Mouse (Mus musculus) kidney, embryonic 16.5 days (tissue): ENCODE results near the gene Cd36. TPM values are rescaled to one million over a fixed set of nuclear protein-coding genes. Genes with fewer than 3 reads are reported as not detected.
"Not testable (repeated sequence)": the region's sequence is repeated elsewhere in the genome, so short reads cannot be mapped to it uniquely, and the experiment has no call there.

Source experiments
- ATAC-seq: fragments of 200-750 bp; cut with Nextera tagmentation; 2 replicates; pipeline ENCODE4 v1.8.0; 2017; ENCODE audit warnings: moderate TSS enrichment; ENCODE audit not compliant: low FRiP score, low TSS enrichment
- H3K27ac ChIP-seq: fragments of 300-500 bp; sonication (generic); 2 replicates; pipeline ENCODE4 v1.5.1; 2014; ENCODE audit warnings: low read length
- H3K27me3 ChIP-seq: fragments of 300-500 bp; sonication (generic); 2 replicates; pipeline ENCODE4 v1.6.1; 2014; ENCODE audit warnings: low read length, control low read depth, mixed read lengths; ENCODE audit not compliant: insufficient read depth
- H3K36me3 ChIP-seq: fragments of 300-500 bp; sonication (generic); 2 replicates; pipeline ENCODE4 v1.6.1; 2014; ENCODE audit warnings: low read length, control low read depth, mixed read lengths; ENCODE audit not compliant: insufficient read depth
- H3K4me1 ChIP-seq: fragments of 300-500 bp; sonication (generic); 2 replicates; pipeline ENCODE4 v1.6.1; 2014; ENCODE audit warnings: low read length, control low read depth, mixed read lengths; ENCODE audit not compliant: insufficient read depth
- H3K4me2 ChIP-seq: fragments of 300-500 bp; sonication (generic); replicated peaks from 2 replicates; pipeline ENCODE4 v1.6.1; 2014; ENCODE audit warnings: low read depth, low read length
- H3K4me3 ChIP-seq: fragments of 300-500 bp; sonication (generic); 2 replicates; pipeline ENCODE4 v1.5.1; 2014; ENCODE audit warnings: mild to moderate bottlenecking, low read length
- H3K9ac ChIP-seq: fragments of 300-500 bp; sonication (generic); replicated peaks from 2 replicates; pipeline ENCODE4 v1.6.1; 2014; ENCODE audit warnings: low read length
- H3K9me3 ChIP-seq: fragments of 300-500 bp; sonication (generic); 2 replicates; pipeline ENCODE4 v1.6.1; 2016; ENCODE audit warnings: low read length, control low read depth
- WGBS: fragments of 180-500 bp; shearing (Covaris S2); extraction: QIAGEN DNeasy Blood & Tissue Kit; methylation state at CpG from one replicate; pipeline ENCODE4 v1.1.7; 2014; 5-methylcytosine and 5-hydroxymethylcytosine counted together
- polyA plus RNA-seq: library from polyadenylated mRNA; unstranded; fragments of >200 nt; fragmentation: Nextera tagmentation; extraction: Ambion mirVana; gene quantifications from 2 replicates; pipeline ENCODE4 v1.2.1, GENCODE M21; 2015

Gene Cd36
- polyA plus RNA-seq, 1 experiment from 2014 or later, result 12.7 TPM

DNA sequence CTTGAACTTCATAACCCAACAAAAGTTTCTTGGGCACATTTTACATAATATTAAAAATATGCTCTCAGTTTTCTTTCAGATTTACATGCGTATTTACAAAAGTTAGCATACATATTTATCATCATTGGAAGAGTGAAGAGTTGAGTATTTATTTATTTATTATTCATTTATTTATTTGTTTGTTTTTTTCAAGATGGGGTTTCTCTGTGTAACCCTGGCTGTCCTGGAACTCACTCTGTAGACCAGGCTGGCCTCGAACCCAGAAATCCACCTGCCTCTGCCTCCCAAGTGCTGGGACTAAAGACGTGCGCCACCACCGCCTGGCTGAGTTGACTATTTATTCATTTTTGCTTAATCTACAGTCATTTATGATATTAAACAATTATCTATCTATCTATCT lies 9.0 kb upstream of the Cd36 start:
- H3K4me2 ChIP-seq, H3K27me3 ChIP-seq, H3K9ac ChIP-seq, H3K36me3 ChIP-seq, H3K27ac ChIP-seq, ATAC-seq, H3K4me3 ChIP-seq, H3K9me3 ChIP-seq, H3K4me1 ChIP-seq: not testable (repeated sequence)
- 92% methylated on average over 5 of the region's 5 CpGs for WGBS

DNA sequence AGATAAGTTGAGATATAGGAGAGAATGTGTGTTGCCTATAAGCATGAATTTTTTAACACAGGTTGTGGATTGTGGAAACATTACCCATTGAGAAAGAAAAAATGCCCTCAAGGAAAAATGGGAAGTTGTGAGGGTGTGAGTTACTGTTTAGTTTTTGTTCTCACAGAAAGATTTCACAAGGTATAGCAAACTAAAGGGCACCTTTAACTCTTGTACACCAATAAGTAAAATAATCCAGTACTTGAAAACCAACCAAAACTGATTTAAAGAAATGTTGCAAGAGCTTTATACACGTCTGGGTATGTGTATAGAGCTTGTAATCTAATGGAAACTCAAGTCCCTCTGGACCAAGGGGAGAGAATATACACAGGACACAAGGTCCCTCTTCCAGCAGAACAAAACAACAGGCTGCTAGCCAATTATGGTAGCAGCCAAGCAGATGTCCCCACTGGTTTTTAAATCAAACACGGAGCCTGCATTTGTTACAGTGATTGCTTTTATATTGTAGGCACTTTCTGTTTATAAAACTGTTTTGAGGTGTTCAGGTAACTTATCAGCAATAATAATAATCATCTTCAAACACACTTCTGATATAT lies 5.1 kb upstream of the Cd36 start:
- Histone ChIP-seq H3K36me3 (no peaks in the 10 kb centered on the region), H3K4me1 (peaks cover 2% of the 10 kb centered on the region; the same call in 1 of the 2 replicates), H3K4me3 (no peak overlapping the region), H3K9ac (no peak overlapping the region), H3K4me2 (no peak overlapping the region), H3K27me3 (no peaks in the 10 kb centered on the region), H3K9me3 (no peaks in the 10 kb centered on the region), H3K27ac (no peak overlapping the region)
- ATAC-seq, result no peak
- WGBS, result 75% methylated on average over 2 of the region's 2 CpGs

DNA sequence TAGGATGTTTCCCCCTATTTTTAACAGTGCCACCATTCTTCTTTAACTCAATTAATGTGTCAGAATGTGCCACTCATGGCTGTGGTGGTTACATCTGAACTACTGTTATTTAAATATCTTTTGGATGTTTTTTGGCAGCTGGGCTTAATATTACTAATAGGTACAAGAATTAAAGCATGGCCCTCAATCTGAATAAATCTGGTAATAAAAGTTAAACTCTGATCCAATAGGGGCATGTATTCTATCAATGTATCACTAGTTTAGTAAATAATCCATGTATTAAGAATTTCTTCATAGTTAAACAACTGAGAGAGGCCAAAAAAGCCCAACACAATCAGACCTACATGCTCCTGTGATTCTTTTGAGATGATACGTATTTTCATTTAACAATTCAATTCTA lies 690 bp upstream of the Cd36 start:
- H3K9ac ChIP-seq, result no peak overlapping the region
- H3K36me3 ChIP-seq, result no peaks in the 10 kb centered on the region
- peaks cover 5% of the 10 kb centered on the region; the same call in 1 of the 2 replicates for H3K4me1 ChIP-seq
- no peaks in the 10 kb centered on the region for H3K9me3 ChIP-seq
- WGBS, result 92% methylated on average over 1 of the region's 1 CpGs
- no peaks in the 10 kb centered on the region for H3K27me3 ChIP-seq
- no peak for ATAC-seq
- H3K4me2 ChIP-seq, result no peak overlapping the region
- no peak overlapping the region for H3K4me3 ChIP-seq
- H3K27ac ChIP-seq, result no peak overlapping the region

DNA sequence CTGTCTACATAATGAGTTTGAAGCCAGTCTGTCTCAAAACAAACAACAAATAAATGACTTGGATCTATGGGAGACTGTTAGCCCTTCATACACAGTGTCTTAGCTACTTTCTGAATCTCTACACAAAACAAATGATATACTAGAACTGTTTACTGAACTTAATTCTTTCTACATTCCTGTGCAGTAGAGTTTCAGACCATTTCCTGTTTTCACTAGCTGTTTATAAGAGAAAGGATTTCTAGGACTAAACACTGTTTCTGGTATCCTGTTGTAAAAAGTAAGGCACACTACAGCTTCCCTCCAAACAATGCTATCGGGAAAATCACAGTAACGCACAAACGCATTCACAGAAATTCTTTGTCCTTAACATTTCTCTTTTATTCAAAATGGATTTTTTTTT lies 2.2 kb downstream of the Cd36 start:
- Histone ChIP-seq H3K9me3 (no peaks in the 10 kb centered on the region), H3K9ac (no peak overlapping the region), H3K4me3 (no peak overlapping the region), H3K4me1 (peaks cover 5% of the 10 kb centered on the region; the same call in 1 of the 2 replicates), H3K27ac (no peak overlapping the region), H3K27me3 (no peaks in the 10 kb centered on the region), H3K36me3 (no peaks in the 10 kb centered on the region), H3K4me2 (no peak overlapping the region)
- 59% methylated on average over 3 of the region's 3 CpGs for WGBS
- no peak for ATAC-seq

DNA sequence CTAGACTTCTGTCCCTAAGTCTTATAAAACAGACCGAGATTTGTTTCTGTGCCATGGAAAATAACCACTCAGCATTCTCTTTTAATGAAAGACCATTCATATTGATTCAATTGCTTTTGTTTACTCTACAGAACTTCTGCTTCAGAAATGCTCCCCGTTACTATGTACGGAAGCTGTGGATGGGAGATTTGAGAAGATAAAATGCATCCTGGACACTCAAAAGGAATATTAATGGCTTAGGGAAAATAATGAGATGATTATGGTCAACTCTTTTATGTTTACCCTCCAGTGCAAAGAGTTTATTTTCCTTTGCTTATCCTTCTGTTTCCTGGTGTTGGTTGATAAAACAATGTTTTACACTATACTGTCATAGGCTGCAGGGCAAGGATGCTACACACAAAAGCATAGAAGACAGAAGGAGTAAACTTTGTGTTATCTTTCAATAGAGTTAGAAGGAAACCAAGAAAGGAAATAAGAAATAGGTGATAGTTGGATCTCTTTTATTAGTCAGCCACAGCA lies 5.2 kb downstream of the Cd36 start:
- H3K4me2 ChIP-seq, result no peak overlapping the region
- peaks cover under 1% of the 10 kb centered on the region; the same call in 1 of the 2 replicates for H3K4me1 ChIP-seq
- H3K9me3 ChIP-seq, result no peaks in the 10 kb centered on the region
- no peak overlapping the region for H3K27ac ChIP-seq
- H3K9ac ChIP-seq, result no peak overlapping the region
- H3K27me3 ChIP-seq, result no peaks in the 10 kb centered on the region
- H3K36me3 ChIP-seq, result no peaks in the 10 kb centered on the region
- ATAC-seq, result no peak
- WGBS, result 51% methylated on average over 3 of the region's 3 CpGs
- no peak overlapping the region for H3K4me3 ChIP-seq

DNA sequence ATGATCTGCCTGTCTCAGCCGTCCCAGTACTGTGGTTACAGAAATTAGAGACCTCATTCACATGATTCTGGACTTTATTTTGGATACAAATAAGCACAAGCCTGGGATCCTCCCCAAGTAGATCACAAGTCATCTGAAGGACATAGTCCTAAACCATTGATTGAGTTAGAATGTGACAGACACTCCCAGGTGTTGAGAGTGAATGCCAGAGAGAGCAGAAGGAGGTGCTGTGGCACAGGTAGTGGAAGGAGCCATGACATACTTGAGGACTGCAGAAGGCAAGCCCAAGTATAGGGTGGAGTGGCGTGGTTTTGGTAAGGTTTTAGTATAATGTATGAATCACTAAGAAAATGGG lies 7.1 kb downstream of the Cd36 start:
- Histone ChIP-seq H3K27ac (no peak overlapping the region), H3K9ac (no peak overlapping the region), H3K27me3 (no peaks in the 10 kb centered on the region), H3K4me1 (no peaks in the 10 kb centered on the region), H3K4me2 (no peak overlapping the region), H3K9me3 (no peaks in the 10 kb centered on the region), H3K4me3 (no peak overlapping the region), H3K36me3 (no peaks in the 10 kb centered on the region)
- 80% methylated on average over 2 of the region's 2 CpGs for WGBS
- no peak for ATAC-seq

DNA sequence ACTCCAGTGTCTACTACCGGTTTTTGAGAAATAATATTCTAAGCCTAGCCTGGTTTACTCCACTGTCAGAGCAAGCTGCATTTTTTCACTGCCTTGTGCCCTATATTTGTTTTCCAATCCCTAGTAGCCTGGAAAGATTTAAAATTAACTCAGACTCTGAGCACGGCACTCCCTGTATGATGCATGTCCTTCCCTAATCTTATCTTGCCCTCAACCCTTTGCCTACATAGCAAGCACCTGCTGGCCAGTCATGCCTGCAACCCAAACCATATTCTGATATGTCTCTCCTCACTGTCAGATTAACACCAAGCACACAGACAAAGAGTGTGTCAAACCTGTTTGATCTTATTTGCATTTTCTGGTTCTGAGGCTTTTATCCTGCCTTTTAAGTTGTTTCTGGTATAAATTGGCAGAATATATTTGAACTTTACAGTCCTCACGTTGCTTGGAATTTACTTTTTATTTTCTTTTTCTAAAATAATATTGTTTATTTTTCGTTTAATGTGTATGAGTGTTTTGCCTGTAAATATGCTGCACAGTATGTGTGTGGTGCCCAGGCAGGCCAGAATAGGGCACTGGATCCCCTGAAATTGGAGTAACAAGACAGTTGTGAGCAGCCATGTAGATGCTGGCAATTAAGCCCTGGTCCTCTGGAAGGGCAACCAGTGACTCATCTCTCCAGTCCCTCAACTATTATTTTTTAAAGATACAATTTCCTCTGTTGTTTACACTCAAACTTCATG lies 7.6 kb downstream of the Cd36 start:
- Histone ChIP-seq H3K4me1 (no peaks in the 10 kb centered on the region), H3K4me3 (no peak overlapping the region), H3K27me3 (no peaks in the 10 kb centered on the region), H3K4me2 (no peak overlapping the region), H3K27ac (no peak overlapping the region), H3K9me3 (no peaks in the 10 kb centered on the region), H3K36me3 (no peaks in the 10 kb centered on the region), H3K9ac (no peak overlapping the region)
- WGBS, result 67% methylated on average over 4 of the region's 4 CpGs
- no peak for ATAC-seq

DNA sequence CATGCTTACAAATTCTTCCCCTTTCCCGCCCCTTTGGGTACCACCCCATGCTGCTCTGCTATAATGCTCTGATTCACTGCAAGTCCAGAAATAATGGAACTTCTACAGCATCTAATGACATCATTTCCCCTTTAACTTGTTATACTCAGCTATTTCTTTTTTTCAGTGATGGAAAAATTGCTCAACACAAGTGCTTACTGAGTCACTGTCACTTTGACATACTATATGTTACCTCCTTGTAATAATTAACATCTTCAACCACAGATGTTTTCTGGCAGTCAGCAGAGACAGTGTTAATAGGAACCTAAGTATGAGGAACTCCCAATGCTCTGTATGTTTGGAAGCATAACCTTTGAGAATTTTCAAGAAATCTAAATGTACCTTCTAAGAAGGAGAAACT lies 8.7 kb downstream of the Cd36 start:
- WGBS, result 88% methylated on average over 1 of the region's 1 CpGs
- Histone ChIP-seq H3K36me3 (no peaks in the 10 kb centered on the region), H3K4me1 (no peaks in the 10 kb centered on the region), H3K4me3 (no peak overlapping the region), H3K9me3 (no peaks in the 10 kb centered on the region), H3K9ac (no peak overlapping the region), H3K27me3 (no peaks in the 10 kb centered on the region), H3K27ac (no peak overlapping the region), H3K4me2 (no peak overlapping the region)
- no peak for ATAC-seq

DNA sequence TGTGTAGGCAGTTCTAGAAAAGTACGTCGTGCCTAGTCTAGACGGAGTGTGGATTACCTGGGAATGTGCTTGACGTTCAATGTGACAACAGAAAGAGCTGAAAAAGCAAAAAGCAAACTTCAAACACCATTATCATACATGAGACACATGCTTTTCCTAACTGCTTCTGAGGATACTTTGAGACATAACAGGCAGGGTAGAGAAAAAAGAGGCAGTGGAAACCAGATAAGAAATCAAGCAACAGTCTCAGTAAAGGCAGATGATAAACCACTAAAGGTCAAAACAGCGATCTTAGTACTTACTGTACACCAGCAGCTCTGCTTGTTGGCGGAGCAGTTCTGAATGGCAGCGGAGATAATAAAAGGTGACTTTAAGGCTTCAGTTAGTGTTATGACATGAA lies 11.6 kb downstream of the Cd36 start:
- 76% methylated on average over 7 of the region's 7 CpGs for WGBS
- Histone ChIP-seq H3K27me3 (no peaks in the 10 kb centered on the region), H3K36me3 (no peaks in the 10 kb centered on the region), H3K4me3 (no peak overlapping the region), H3K27ac (no peak overlapping the region), H3K4me2 (no peak overlapping the region), H3K9ac (no peak overlapping the region), H3K4me1 (no peaks in the 10 kb centered on the region), H3K9me3 (no peaks in the 10 kb centered on the region)
- no peak for ATAC-seq

DNA sequence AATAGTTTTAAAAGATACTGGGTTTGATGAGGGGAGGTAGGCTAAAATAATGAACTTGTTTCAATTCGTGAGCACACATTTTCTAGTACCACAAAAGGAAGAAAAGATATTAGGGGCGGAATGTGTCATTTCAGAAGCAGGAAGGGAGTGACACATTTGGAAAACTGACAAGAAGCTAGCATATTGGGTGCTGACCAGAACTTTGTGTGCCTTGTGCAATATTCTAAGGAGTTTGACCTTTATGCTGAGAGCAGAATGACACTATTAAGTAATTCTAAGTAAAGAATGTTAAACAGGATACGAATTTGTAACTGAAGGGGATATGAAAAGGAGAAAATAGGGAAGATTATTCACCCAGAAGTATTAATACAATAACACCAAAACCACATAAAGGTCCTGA lies 12.0 kb downstream of the Cd36 start:
- no peak overlapping the region for H3K4me3 ChIP-seq
- 66% methylated on average over 3 of the region's 3 CpGs for WGBS
- H3K36me3 ChIP-seq, result no peaks in the 10 kb centered on the region
- H3K9me3 ChIP-seq, result no peaks in the 10 kb centered on the region
- no peak overlapping the region for H3K4me2 ChIP-seq
- H3K4me1 ChIP-seq, result no peaks in the 10 kb centered on the region
- no peak overlapping the region for H3K9ac ChIP-seq
- no peak for ATAC-seq
- no peaks in the 10 kb centered on the region for H3K27me3 ChIP-seq
- H3K27ac ChIP-seq, result no peak overlapping the region
